Mouse (Mus musculus): ENCODE measurements at regions not wholly inside any gene's neighbourhood (a gene's known extent, or its start where the extent isn't known, plus 50 kb on each side); places are given as distances from the start of the nearest gene placed in this dataset.

DNA sequence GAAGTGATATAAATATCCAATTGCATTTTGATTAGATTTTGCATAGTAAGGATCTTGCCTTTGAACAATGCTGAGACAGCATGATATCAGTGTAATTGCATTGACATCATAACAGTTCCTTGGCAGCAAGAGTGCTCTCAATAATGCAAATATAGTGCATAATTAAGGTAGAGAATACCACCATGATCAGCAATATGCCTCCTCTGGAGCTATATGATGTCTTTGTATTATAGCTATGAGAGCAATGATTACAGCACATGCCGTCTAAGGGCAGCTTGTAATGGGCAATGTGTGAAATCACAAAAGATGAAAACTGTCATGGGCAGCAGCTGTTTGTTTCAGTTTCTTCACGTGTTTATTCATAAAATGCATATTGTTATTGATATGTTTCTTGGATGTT is 4231.0 kb upstream of the Gm7489 start:
- TF ChIP-seq HCFC1 (IDR thresholded peaks at IDR 0.05; ENCODE audit: low read depth, low read length) (no peak), RCOR1 (conservative IDR thresholded peaks at IDR 0.05; ENCODE audit: low read depth, low read length) (no peak), SIN3A (IDR thresholded peaks at IDR 0.05; ENCODE audit: low read length) (no peak), IRF4 (IDR thresholded peaks at IDR 0.05; ENCODE audit: low read depth, low read length) (no peak), RAD21 (IDR thresholded peaks at IDR 0.05; ENCODE audit: low read depth, low read length) (no peak), PAX5 (IDR thresholded peaks at IDR 0.05; ENCODE audit: low read length) (no peak), UBTF (IDR thresholded peaks at IDR 0.05; ENCODE audit: low read depth, low read length) (no peak), CTCF (conservative IDR thresholded peaks at IDR 0.05 in 1 of 2, IDR thresholded peaks at IDR 0.05 in 1 of 2; ENCODE audit: low read depth in 2 of 2, low read length in 2 of 2) (no peak), BHLHE40 (IDR thresholded peaks at IDR 0.05; ENCODE audit: low read depth, low read length) (no peak), MXI1 (IDR thresholded peaks at IDR 0.05; ENCODE audit: low read depth, low read length) (no peak), USF1 (IDR thresholded peaks at IDR 0.05; ENCODE audit: low read depth, low read length) (no peak), EP300 (IDR thresholded peaks at IDR 0.05; ENCODE audit: low read length) (no peak)
- H3K36me3 ChIP-seq (replicated peaks in 1 of 2; ENCODE audit: control insufficient read depth in 1 of 2, insufficient read depth in 1 of 2, low read length in 1 of 2), result no peaks in the 10 kb centered on the region
- no peak overlapping the region for H3K27ac ChIP-seq (ENCODE audit: insufficient read depth, low read depth)
- H3K9me3 ChIP-seq (replicated peaks; ENCODE audit: low read length), result peaks cover 27% of the 10 kb centered on the region
- no peaks in the 10 kb centered on the region for H3K27me3 ChIP-seq (replicated peaks)
- no peak for DNase-seq (ENCODE audit: extremely low read depth)
- no peak overlapping the region for H3K9ac ChIP-seq (ENCODE audit: insufficient read depth, low read depth)
- H3K4me1 ChIP-seq (ENCODE audit: control insufficient read depth in 1 of 2, insufficient read depth in 2 of 2), result no peaks in the 10 kb centered on the region
- in situ Hi-C loops (cut with MboI; ENCODE audit: low pct_ligation_motif_present, low pct_unique_long_range_greater_than_20kb, low sequenced_read_pairs) (no loop called here), dilution Hi-C loops (cut with MboI; ENCODE audit: extremely low pct_ligation_motif_present, extremely low pct_unique_long_range_greater_than_20kb, low sequenced_read_pairs) (no loop called here)
- H3K79me2 ChIP-seq (replicated peaks; ENCODE audit: control insufficient read depth, extremely low read depth, insufficient read depth, poor library complexity, severe bottlenecking), result no peaks in the 10 kb centered on the region
- no peak overlapping the region for H3K4me2 ChIP-seq (ENCODE audit: insufficient read depth, low read depth, poor library complexity, severe bottlenecking)
- no peak overlapping the region for H3K4me3 ChIP-seq (replicated peaks in 1 of 3; ENCODE audit: low read depth in 2 of 3, low read length in 2 of 3, poor library complexity in 1 of 3)

DNA sequence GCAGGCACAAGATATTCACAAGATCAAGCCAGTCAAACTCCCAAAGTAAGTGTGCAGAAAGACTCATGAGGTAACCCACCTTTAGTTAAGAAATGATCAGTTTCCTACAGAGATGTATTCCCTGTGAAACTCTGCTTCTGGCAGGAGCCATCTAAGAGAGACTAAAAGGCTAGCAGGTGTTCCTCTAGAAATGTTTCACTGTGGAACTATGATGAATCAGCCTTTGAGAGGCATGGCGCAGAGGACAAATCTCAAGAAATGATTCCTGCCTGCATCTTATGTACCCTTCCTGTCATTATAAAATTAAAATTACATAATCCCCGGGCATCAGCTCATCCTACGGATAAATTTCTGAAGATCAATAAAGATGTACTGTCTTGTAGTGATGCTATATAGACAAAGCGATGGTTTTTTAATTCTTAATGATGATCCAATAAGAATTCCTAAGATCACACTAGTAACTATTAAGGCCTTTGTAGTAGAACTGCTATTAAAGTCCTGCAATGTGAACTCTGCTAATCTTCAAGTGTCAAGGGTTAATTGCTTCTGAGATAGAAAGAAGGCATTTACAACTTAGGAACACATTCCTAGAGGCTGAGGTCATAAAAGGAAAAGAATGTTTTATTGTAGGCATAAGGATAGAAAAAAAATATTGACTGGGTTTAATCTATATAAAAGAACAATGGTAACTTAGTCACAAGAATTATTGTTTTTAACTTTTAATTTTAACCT is 4219.7 kb upstream of the Gm7489 start:
- in situ Hi-C loops (cut with MboI; ENCODE audit: low pct_ligation_motif_present, low pct_unique_long_range_greater_than_20kb, low sequenced_read_pairs) (no loop called here), dilution Hi-C loops (cut with MboI; ENCODE audit: extremely low pct_ligation_motif_present, extremely low pct_unique_long_range_greater_than_20kb, low sequenced_read_pairs) (no loop called here)
- Histone ChIP-seq H3K9ac (ENCODE audit: insufficient read depth, low read depth) (no peak overlapping the region), H3K4me3 (replicated peaks in 1 of 3; ENCODE audit: low read depth in 2 of 3, low read length in 2 of 3, poor library complexity in 1 of 3) (no peak overlapping the region), H3K27me3 (replicated peaks) (no peaks in the 10 kb centered on the region), H3K4me2 (ENCODE audit: insufficient read depth, low read depth, poor library complexity, severe bottlenecking) (no peak overlapping the region), H3K9me3 (replicated peaks; ENCODE audit: low read length) (peaks cover 13% of the 10 kb centered on the region), H3K4me1 (ENCODE audit: control insufficient read depth in 1 of 2, insufficient read depth in 2 of 2) (no peaks in the 10 kb centered on the region), H3K79me2 (replicated peaks; ENCODE audit: control insufficient read depth, extremely low read depth, insufficient read depth, poor library complexity, severe bottlenecking) (no peaks in the 10 kb centered on the region), H3K27ac (ENCODE audit: insufficient read depth, low read depth) (no peak overlapping the region), H3K36me3 (replicated peaks in 1 of 2; ENCODE audit: control insufficient read depth in 1 of 2, insufficient read depth in 1 of 2, low read length in 1 of 2) (no peaks in the 10 kb centered on the region)
- TF ChIP-seq CHD2 (IDR thresholded peaks at IDR 0.05; ENCODE audit: low read length) (no peak), PAX5 (IDR thresholded peaks at IDR 0.05; ENCODE audit: low read length) (no peak), MAX (IDR thresholded peaks at IDR 0.05; ENCODE audit: low read length) (no peak)
- DNase-seq (ENCODE audit: extremely low read depth), result no peak
